Mouse (Mus musculus) ovary, postnatal 14 days (tissue): ENCODE data around the gene Tpst2.

ENCODE experiments used
- DNase-seq: peaks from one replicate; pipeline ENCODE4 v3.0.0; 2022; ENCODE audit warnings: low spot score

Gene Tpst2

DNA sequence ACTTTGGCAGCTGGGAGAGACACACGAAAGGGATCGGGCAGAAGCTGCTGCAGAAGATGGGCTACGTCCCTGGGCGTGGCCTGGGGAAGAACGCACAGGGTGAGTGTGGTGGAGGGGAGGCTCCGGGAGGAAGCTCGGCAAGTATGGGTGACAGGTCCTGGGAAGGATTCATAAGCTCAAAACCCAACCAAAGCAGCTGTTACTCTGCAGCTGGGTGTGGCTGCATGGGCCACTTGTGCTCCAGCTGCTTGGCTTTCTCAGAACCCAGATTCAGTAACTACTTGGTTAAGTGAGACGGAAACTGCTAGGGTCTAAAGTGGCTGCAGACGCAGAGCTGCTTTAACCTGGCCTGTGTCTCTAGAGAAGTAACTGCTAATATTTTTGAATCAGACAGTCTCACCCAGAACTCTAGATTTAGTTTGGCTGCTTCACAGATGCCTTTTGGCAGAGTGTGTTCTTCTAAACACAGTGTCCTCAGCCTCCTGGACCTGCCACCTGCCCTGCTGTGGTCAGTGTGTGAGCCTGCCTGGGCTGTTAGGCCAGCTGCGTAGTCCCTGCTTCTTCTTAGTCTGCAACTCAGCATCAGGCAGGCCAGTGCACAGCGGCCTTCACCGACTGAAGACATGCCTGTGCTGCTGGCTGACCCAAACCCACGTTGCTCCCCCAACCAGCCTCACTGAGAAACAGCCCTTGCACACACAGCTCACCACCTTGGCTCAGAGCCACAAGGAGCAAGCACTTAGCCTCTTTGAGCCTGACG, 53.5 kb downstream of the Tpst2 start:
- DNase-seq: no peak

DNA sequence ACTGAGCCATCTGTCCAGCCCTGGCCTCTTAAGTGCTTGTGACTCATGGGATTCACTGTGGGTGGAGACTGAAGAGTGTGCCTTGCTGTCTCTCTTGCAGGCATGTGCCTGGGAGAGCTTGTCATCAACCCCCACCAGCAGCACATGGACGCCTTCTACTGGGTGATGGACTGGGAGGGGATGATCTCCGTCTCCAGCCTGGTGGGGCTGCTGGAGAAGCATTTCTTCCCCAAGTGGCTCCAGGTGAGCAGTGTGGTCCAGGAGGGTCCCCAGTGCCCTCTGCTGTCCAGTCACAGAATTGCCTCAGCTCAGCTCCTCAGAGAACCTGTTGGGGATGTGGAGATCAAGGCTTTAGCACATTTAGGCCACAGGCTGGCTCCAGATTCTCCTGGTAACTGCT, 59.0 kb downstream of the Tpst2 start:
- DNase-seq: peak; percentile 47

DNA sequence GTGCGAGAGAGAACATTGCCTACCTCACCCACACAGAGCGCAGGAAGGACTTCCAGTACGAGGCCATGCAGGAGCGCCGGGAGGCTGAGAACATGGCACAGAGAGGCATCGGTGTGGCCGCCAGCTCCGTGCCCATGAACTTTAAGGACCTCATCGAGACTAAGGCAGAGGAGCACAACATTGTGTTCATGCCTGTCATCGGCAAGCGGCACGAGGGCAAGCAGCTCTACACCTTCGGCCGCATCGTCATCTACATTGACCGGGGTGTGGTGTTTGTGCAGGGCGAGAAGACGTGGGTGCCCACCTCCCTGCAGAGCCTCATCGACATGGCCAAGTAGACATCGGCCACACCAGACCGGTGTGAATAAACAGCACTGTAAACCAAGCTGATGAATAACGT, 60.5 kb downstream of the Tpst2 start:
- no peak for DNase-seq

DNA sequence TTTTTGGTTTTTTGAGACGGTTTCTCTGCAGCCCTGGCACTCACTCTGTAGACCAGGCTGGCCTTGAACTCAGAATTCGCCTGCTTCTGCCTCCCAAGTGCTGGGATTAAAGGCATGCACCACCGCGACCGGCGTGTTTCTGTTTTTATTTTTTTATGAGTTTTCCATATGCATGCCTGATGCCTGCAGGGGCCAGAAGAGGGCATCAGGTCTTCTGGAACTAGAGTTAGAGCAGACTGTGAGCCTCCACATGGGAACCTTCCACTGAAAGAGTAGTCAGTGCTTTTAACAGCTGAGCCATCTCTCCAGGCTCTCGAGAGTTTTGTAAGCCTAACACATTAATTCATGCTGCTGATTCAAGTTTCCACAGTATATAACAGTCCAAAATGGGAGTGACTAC, 62.7 kb downstream of the Tpst2 start:
- DNase-seq: no peak

DNA sequence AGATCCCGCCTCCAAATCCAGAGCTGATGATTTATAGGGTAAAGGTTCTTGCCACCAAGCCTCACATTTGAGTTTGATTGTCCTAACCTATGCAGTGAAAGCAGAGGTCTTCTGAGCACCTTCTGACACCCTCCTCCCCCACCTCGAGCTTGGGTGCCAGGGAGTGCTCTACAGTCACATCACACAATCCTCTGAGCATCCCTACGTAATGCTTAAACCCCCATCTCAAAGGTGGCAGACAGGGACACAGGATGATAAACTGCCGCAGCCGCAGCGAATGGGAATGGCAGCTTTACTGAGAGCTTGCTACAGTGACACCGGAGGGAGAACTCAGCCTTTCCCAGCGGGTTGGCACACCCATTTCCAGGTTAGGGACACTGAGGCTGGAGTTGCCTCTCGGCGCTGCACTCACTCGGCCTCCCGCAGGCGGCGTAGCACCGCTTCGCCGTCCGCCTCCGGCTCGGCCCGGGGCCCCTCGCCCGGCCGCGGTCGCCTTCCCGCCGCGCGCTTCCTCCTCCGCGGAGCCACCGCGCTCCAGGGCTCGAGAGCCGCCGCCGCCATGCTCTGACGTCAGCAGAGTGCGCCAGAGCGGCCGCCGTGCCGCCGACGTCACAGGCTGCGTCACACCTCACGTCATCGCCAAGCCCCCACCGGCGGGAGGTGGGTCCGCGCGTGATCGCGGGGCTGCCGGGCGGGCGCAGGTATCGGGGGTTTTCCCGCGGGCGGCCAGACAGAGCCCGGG, 66.1 kb downstream of the Tpst2 start, which contains the start of the genes Srrd and Hps4:
Gene Srrd (minus strand): TSS at position 578 of the 742 bp plus-strand sequence.
Gene Hps4 (plus strand): TSS at position 621 of the 742 bp plus-strand sequence.
- peak; percentile 92 for DNase-seq

DNA sequence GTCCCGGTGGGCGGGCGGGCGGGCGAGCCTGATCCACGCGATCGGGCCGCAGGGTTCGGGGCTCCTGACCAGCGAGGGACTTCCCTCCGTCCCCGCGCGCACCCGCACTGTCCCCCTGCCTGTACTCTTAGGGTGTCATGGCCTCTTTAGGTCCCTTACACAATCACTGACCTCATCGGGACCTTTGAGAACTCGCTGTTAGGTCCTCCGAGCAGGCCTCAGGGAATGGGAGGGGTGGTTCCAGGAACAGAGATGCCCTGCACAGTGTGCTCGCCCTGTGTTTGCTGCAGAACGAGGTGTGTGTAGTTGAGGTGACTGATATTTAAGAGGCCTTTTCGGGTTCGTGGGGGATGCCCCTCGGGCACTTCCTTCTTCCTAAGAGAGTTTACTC, 66.7 kb downstream of the Tpst2 start:
- no peak for DNase-seq

DNA sequence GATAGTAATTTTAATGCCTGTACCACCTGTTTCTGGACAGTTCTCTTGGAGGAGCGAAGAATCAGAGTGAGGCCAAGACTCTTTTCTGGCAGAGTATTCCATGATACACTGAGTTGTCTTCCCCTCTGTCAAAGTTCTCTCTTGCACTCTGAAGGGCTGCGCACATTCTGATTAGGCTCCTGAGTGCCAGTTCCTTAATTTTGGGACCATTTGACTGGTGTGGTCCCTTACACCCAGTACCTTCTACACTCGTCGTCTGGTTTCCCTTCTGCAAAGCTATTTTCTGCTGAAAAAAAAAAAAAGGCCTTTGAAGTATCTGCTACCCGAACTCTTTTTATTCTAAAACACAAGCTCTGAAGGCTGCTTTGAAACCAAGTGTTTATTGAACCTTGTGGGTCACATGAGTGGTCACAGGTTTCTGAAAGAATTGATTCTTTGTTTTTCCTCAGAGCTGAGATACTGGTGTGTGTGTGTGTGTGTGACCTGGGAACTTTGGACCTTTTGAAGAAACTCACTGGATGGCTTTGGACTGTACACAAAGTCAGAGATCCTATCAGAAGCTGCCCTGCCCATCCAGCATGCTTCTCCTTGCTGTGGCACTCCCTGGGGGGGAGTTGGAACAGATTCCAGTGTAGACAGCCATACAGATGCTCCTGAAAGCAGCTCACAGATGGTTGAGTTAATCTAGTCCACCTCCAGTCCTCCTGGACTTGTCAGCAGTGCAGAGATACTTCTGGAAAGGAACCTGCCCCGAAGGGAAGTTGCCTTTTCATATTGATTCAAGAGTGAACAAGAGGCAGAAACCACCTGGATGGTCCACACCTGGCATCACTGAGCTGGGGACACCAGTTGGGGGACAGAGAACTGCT, 67.8 kb downstream of the Tpst2 start:
- no peak for DNase-seq

DNA sequence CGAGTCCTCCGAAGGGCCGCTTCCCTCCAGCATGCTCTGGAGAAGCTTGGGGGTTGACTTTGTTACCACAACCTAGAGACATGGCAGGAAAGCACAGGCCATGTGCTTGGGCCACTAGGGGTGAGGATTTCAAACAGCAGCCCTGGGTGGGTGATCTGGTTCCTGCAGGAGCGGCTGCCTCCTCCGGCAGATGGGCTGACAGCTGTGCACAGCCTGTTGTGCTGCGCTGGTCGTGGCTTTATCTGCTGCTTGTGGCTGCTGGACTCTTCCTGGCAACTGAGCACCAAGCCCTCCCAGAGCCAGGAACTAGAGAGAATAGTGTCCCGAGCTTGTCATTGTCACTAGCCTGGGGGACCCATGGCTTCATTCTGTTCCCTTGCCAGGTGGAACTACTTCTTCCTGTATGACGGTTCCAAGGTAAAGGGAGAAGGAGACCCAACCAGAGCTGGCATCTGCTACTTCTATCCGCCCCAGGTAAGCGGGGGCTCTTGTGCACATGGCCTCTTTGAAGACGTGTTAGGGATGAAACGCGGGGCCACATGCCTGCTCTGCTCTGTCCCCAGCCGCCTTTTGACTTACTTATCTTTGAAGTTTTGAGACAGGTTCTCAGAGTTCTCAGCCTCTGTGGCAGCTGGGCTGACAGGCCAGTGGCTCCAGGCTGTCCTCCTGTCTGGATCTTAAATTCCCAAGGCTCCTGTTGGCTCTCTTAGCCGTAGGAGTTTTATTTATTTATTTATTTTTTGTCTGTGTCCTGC, 69.9 kb downstream of the Tpst2 start:
- DNase-seq: no peak

DNA sequence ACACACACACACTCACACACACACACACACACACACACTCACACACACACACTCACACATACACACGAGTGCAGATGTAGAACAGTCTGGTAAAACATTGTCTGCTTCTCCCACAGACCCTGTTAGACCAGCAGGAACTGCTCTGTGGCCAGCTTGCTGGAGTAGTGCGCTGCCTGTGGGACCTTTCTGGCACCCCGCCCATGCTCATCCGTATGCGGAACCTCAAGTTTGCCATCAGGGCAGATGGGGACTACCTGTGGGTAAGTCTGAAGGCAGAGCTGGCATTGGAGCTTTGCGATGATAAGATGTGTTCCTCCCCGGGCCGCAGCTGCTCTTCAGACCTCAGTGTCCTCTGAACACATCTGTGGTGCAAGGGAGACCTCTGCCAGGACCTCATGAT, 72.7 kb downstream of the Tpst2 start:
- DNase-seq: no peak

DNA sequence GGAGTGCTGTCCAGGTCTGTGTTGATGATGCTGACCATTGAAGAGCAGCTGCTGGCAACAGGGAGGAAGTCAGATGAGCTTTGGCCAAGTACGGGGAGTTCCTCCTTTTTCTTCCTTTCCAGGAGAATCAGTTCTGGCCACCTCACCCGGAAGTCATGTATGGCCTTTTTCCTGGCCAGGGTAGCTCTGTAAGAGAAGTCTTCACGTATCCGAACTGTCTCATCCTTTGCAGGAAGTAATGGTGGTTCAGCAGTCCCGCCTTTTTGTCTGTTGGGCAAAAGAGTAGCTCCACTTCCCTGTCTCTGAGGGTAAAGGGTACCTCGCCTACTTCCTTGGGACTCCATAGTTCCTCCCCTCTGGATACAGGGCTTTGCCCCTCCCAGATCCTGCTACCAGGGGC, 79.0 kb downstream of the Tpst2 start:
- DNase-seq: no peak

DNA sequence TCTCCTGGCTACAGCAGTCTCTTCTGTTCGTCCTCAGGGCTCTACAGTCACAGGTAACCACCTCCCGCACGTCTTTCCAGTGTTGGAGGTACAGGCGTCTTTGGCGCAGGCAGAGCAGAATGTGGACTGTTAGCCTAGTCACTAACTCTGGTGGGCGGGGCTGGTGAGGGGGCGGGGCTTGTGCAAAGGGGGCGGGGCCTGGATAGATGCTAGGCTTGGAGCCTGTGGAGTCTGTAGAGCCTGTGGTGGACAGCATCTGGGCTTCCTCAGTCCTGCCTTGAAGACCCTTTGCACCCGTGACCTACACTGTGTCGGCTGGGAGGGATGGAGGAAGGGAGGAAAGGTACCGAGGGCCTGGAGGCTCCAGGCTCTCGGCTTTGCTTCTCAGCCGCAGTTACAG, 79.4 kb downstream of the Tpst2 start, which contains the start of gene Gm6583:
Gene Gm6583 (minus strand): TSS at position 124 of the 400 bp plus-strand sequence.
- no peak for DNase-seq

DNA sequence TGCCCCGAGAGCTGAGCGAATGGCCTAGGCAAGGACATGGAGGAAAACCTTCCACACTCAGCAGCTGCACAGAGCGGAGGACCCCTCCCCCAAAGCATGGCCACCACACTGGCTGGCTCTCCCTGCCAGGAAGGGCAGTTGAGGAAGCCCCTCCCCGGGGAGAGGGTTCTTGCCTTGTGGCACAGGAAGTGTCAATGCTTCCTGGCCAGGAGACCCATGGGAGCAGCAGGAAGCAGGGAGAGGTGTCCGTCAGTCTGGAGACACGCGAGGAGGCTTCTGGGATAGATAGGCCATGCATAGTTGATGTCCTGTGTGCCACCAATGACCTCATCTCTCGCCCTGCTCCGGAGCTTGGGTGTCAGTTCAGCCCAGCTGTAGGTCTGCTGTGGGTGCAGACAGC, 79.8 kb downstream of the Tpst2 start:
- no peak for DNase-seq

DNA sequence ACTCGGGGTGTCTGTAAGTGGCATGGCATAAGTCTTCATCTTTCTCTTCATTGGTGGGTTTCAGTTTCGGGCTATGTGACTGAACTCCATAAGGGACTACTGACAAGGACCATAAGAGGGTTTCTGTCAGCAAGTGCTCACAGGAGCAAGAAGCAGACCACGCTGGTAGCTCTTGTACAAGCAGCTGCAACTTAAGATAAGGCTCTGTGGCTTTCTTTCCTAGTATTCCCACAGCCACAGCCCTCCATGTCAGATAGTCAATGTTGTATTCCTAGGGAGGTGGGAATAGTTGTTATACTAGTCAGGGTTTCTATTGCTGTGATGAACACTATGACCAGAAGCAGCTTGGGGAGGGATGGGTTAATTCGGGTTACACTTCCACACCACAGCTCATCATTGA, 83.0 kb downstream of the Tpst2 start:
- DNase-seq: no peak

DNA sequence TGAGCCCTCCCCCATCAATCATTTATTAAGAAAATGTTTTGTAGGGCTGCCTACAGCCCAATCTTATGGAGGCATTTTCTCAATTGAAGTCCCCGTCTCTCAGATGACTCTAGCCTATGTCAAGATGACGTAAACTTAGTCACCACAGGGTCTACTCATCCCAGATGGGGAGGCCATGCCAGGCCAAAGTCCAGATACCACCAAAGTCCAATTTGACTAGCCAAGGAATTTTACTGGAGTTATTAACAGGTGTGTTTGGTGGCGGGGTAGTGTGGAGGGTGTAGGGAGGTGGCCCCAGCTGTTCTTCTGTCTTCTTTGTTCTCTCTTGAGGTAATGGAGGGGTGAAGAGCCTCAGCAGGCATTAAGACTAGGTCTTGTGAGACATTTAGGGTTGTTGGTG, 83.6 kb downstream of the Tpst2 start:
- no peak for DNase-seq

DNA sequence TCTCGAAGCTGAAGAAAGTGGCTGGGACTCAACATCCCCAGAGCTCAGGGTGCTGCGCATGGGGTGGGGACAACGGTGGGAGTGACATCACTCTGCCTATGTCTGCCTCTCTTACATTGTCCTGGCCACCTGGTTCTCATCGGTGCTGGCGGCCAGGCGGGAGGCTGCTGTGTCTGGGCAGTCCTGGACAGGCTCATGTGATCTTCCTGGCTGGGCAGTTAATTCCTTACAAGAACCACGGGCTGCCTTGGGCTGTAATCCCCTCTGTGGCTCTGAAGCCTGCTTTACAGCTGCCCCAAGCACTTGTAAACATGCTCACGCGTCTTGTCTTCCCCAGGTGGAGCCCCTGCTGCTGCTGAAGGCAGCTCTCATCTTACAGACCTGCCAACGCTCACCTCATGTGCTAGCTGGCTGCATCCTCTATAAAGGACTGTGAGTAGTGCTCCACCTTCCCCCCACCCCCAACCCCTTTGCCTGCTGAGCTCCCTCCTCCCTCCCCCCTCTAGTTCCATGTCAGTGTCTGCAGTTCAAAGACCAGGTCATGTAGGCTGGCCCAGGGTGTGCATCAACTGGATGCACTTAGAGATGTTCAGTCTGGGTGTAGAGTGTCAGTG, 87.8 kb downstream of the Tpst2 start:
- no peak for DNase-seq
